Mouse (Mus musculus): ENCODE data around the gene Hnrnpf. TPM values are rescaled to one million over a fixed set of nuclear protein-coding genes. Genes with fewer than 3 reads are reported as not detected.

Gene Hnrnpf
- polyA plus RNA-seq, 1 experiment from 2014 or later: 545 TPM

- Histone ChIP-seq H3K36me3 (no peaks in the 10 kb centered on the region), H3K4me2 (peak overlapping the region; percentile 87), H3K27ac (ENCODE audit: poor library complexity, severe bottlenecking) (peak overlapping the region; percentile 96), H3K9me3 (replicated peaks) (no peaks in the 10 kb centered on the region), H3K4me1 (replicated peaks) (peaks cover 34% of the 10 kb centered on the region), H3K9ac (peak overlapping the region; percentile 93), H3K27me3 (replicated peaks) (no peaks in the 10 kb centered on the region), H3K4me3 (peak overlapping the region; percentile 84)
- under 1% methylated on average over 67 of the region's 77 CpGs for WGBS
- ATAC-seq (ENCODE audit: insufficient number of reproducible peaks, low FRiP score): peak; percentile 84
These were observed 7.3 kb downstream of the Hnrnpf start for GRCm38 (mm10) chr6:117907301-117907978.

- Histone ChIP-seq H3K36me3 (no peaks in the 10 kb centered on the region), H3K27me3 (replicated peaks) (no peaks in the 10 kb centered on the region), H3K9ac (peak overlapping the region; percentile 93), H3K4me3 (peak overlapping the region; percentile 84), H3K27ac (ENCODE audit: poor library complexity, severe bottlenecking) (peak overlapping the region; percentile 96), H3K9me3 (replicated peaks) (no peaks in the 10 kb centered on the region), H3K4me1 (replicated peaks) (peaks cover 31% of the 10 kb centered on the region), H3K4me2 (peak overlapping the region; percentile 87)
- WGBS: under 1% methylated on average over 26 of the region's 26 CpGs
- no peak for ATAC-seq (ENCODE audit: insufficient number of reproducible peaks, low FRiP score)
These were observed 7.8 kb downstream of the Hnrnpf start for GRCm38 (mm10) chr6:117907979-117908355.

DNA sequence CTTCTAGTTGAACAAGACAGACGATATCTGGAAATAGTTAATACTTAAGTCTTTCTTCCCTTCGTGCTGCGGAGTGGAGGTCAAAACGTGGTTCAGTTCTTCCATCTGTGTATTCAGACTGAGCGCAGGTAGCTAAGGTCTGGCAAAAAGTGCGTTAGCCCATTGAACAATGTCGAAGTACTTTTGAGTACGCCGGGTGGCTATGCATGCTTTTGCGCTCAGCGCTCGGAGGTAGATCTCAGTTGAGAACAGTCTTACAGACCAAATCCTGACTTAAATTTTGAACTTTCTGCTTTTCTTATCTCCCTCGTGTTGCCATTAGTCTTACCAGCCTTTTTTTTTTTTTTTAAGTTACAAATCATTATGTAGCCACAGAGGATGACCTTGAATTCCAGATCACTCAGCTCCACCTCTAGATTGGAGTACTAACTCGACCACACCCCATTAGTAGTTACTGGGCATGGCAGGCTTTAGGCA lies 8.3 kb downstream of the Hnrnpf start:
- Histone ChIP-seq H3K36me3 (no peaks in the 10 kb centered on the region), H3K27ac (ENCODE audit: poor library complexity, severe bottlenecking) (peak overlapping the region; percentile 96), H3K27me3 (replicated peaks) (no peaks in the 10 kb centered on the region), H3K4me1 (replicated peaks) (peaks cover 34% of the 10 kb centered on the region), H3K4me3 (peak overlapping the region; percentile 84), H3K9me3 (replicated peaks) (no peaks in the 10 kb centered on the region), H3K9ac (peak overlapping the region; percentile 93), H3K4me2 (peak overlapping the region; percentile 87)
- under 1% methylated on average over 14 of the region's 14 CpGs for WGBS
- ATAC-seq (ENCODE audit: insufficient number of reproducible peaks, low FRiP score): no peak

DNA sequence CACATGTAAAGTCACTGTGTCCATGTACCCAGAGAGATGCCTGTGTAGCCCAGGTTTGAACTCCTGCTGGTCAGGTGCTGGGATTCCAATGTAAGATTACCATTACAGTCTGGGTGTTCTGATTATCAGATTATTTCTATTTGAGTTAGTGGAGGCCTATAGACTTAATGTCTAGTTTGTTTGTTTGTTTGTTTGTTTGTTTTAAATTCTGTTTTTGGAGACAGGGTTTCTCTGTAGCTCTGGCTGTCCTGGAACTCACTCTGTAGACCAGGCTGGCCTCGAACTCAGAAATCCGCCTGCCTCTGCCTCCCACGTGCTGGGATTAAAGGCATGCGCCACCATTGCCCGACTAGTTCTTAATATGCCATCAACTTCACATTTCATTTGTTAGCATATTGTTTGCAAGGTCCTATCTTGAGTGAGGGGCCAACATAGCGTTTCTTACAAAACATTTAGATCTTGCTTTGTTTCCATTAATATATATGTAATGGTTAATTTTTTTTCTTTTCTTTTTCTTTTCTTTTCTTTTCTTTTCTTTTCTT lies 10.1 kb downstream of the Hnrnpf start:
- H3K9ac ChIP-seq: 0 out of 2 replicates have a peak overlapping the region, but pooled peaks have one; percentile 41
- no peaks in the 10 kb centered on the region for H3K27me3 ChIP-seq (replicated peaks)
- H3K27ac ChIP-seq (ENCODE audit: poor library complexity, severe bottlenecking): no peak overlapping the region
- no peaks in the 10 kb centered on the region for H3K36me3 ChIP-seq
- H3K9me3 ChIP-seq (replicated peaks): no peaks in the 10 kb centered on the region
- ATAC-seq (ENCODE audit: insufficient number of reproducible peaks, low FRiP score): no peak
- 0 out of 2 replicates have a peak overlapping the region, but pooled peaks have one; percentile 12 for H3K4me3 ChIP-seq
- whole genome bisulfite sequencing: 81% methylated on average over 6 of the region's 6 CpGs
- H3K4me1 ChIP-seq (replicated peaks): peaks cover 38% of the 10 kb centered on the region
- peak overlapping the region; percentile 87 for H3K4me2 ChIP-seq

GRCm38 (mm10) chr6:117914541-117914940 lies 14.4 kb downstream of the Hnrnpf start:
- no peak for ATAC-seq (ENCODE audit: insufficient number of reproducible peaks, low FRiP score)
- no peak overlapping the region for H3K27ac ChIP-seq (ENCODE audit: poor library complexity, severe bottlenecking)
- no peak overlapping the region for H3K4me3 ChIP-seq
- H3K4me2 ChIP-seq: no peak overlapping the region
- H3K27me3 ChIP-seq (replicated peaks): no peaks in the 10 kb centered on the region
- H3K36me3 ChIP-seq: peaks cover 4% of the 10 kb centered on the region; the same call in 1 of the 2 replicates
- peaks cover 42% of the 10 kb centered on the region for H3K4me1 ChIP-seq (replicated peaks)
- H3K9ac ChIP-seq: no peak overlapping the region
- no peaks in the 10 kb centered on the region for H3K9me3 ChIP-seq (replicated peaks)

GRCm38 (mm10) chr6:117916205-117916736 lies 16.1 kb downstream of the Hnrnpf start:
- H3K36me3 ChIP-seq: peaks cover 11% of the 10 kb centered on the region; the same call in 1 of the 2 replicates
- H3K27ac ChIP-seq (ENCODE audit: poor library complexity, severe bottlenecking): peak overlapping the region; percentile 99
- H3K9me3 ChIP-seq (replicated peaks): no peaks in the 10 kb centered on the region
- no peak for ATAC-seq (ENCODE audit: insufficient number of reproducible peaks, low FRiP score)
- H3K9ac ChIP-seq: peak overlapping the region; percentile 86
- peak overlapping the region; percentile 82 for H3K4me3 ChIP-seq
- H3K4me2 ChIP-seq: peak overlapping the region; percentile 82
- H3K27me3 ChIP-seq (replicated peaks): no peaks in the 10 kb centered on the region
- H3K4me1 ChIP-seq (replicated peaks): peaks cover 41% of the 10 kb centered on the region
- 1% methylated on average over 12 of the region's 12 CpGs for WGBS

DNA sequence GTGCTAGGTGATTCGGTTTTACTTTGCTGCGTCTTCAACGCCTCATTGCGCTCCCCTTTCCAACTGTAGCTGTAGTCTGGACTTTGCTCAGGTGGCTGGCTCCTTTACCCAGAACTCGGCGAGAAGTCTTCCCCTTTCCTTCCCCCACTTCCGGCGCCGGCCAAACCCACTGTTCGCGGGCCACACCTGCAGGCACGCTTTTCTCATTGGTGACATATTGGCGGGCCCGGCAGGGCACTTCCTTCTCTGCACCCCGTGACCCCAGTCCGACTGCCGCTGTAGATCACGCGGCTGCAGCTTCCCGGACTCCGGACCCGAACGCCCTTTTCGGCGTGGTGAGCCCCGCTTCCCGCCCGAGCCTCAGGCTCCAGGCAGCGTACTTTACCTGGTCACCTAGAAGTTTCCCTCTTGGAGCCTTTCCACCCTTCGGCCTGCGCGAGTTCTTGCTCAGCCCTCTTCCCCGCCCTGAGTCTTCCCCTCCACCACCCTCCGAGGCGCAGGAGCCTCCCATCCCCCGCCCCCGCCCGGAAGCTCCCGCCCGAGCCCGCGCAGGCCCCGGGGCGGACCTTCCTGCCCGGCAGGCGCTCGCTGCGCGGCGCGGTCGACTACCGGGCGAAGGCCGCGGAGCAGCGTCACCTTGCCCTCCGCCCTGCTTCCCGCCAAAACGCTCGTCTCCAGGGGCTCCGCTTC lies 16.8 kb downstream of the Hnrnpf start:
- Histone ChIP-seq H3K4me3 (peak overlapping the region; percentile 82), H3K27ac (ENCODE audit: poor library complexity, severe bottlenecking) (peak overlapping the region; percentile 99), H3K36me3 (peaks cover 17% of the 10 kb centered on the region; the same call in 1 of the 2 replicates), H3K27me3 (replicated peaks) (no peaks in the 10 kb centered on the region), H3K4me1 (replicated peaks) (peaks cover 41% of the 10 kb centered on the region), H3K9me3 (replicated peaks) (no peaks in the 10 kb centered on the region), H3K9ac (peak overlapping the region; percentile 86), H3K4me2 (peak overlapping the region; percentile 82)
- ATAC-seq (ENCODE audit: insufficient number of reproducible peaks, low FRiP score): peak; percentile 95
- under 1% methylated on average over 62 of the region's 62 CpGs for WGBS

- Histone ChIP-seq H3K27me3 (replicated peaks) (no peaks in the 10 kb centered on the region), H3K4me2 (peak overlapping the region; percentile 82), H3K4me3 (peak overlapping the region; percentile 82), H3K4me1 (replicated peaks) (peaks cover 41% of the 10 kb centered on the region), H3K36me3 (peaks cover 19% of the 10 kb centered on the region; the same call in 1 of the 2 replicates), H3K9me3 (replicated peaks) (no peaks in the 10 kb centered on the region), H3K27ac (ENCODE audit: poor library complexity, severe bottlenecking) (peak overlapping the region; percentile 99), H3K9ac (peak overlapping the region; percentile 86)
- 1% methylated on average over 21 of the region's 21 CpGs for WGBS
- peak; percentile 76 for ATAC-seq (ENCODE audit: insufficient number of reproducible peaks, low FRiP score)
These were observed 17.5 kb downstream of the Hnrnpf start for GRCm38 (mm10) chr6:117917576-117917975.

- ATAC-seq (ENCODE audit: insufficient number of reproducible peaks, low FRiP score): no peak
- WGBS: 36% methylated on average over 5 of the region's 5 CpGs
These were observed 17.9 kb downstream of the Hnrnpf start for GRCm38 (mm10) chr6:117918043-117918442.

DNA sequence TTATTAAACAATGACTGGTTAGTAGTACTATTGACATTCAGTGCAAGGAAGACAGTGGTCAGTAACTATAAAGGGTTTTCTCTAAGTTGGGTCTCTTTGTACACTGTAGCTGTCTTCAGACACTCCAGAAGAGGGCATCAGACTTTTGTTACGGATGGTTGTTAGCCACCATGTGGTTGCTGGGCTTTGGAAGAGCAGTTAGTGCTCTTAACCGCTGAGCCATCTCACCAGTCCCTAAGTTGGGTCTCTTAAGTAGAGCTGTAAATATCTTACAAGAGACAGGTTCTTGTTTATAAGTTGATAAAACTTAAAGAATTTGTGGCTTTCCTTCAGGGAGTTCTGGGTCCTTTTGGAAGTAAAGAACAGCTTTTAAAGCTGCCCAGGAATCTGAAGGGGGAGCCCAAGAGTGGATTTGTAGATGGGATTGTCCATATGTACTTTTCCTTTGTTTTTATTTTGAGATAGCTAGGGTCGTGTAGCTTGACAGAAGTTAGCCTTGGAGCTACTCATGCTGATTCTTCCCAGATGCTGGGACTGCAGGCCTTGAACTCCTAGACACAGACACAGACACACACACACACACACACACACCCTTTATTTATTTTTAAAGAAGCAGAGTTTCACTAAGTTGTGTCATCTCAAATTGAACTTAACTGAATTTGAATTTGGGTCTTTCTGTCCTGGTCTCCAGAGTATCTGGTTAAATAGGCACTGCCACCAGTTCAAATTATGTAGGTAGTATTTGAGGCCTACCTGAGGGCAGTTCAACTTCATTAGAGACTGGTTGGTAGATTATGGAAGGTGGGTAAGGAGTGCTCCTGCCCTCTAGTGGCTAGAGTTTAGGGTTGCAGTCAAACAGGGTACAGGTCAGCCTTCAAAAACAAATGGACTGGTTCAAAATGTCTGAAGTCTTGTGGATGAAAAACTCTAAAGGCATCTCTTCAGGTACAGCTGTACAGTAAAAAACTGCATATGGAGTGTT lies 20.8 kb downstream of the Hnrnpf start:
- H3K27ac ChIP-seq (ENCODE audit: poor library complexity, severe bottlenecking): no peak overlapping the region
- no peak overlapping the region for H3K9ac ChIP-seq
- no peaks in the 10 kb centered on the region for H3K9me3 ChIP-seq (replicated peaks)
- H3K4me1 ChIP-seq (replicated peaks): peaks cover 28% of the 10 kb centered on the region
- 61% methylated on average over 3 of the region's 3 CpGs for WGBS
- no peak overlapping the region for H3K4me3 ChIP-seq
- no peak overlapping the region for H3K4me2 ChIP-seq
- no peaks in the 10 kb centered on the region for H3K27me3 ChIP-seq (replicated peaks)
- no peak for ATAC-seq (ENCODE audit: insufficient number of reproducible peaks, low FRiP score)
- H3K36me3 ChIP-seq: peaks cover 30% of the 10 kb centered on the region

More at GRCm38 (mm10) chr6:117918043-117918442, 17.9 kb downstream of the Hnrnpf start:
- Histone ChIP-seq H3K4me2 (peak overlapping the region; percentile 82), H3K9me3 (replicated peaks) (no peaks in the 10 kb centered on the region), H3K27me3 (replicated peaks) (no peaks in the 10 kb centered on the region), H3K27ac (ENCODE audit: poor library complexity, severe bottlenecking) (peak overlapping the region; percentile 99), H3K36me3 (peaks cover 22% of the 10 kb centered on the region; the same call in 1 of the 2 replicates), H3K4me3 (peak overlapping the region; percentile 82), H3K9ac (peak overlapping the region; percentile 86), H3K4me1 (replicated peaks) (peaks cover 41% of the 10 kb centered on the region)
